Mouse (Mus musculus) midbrain, postnatal 0 days (tissue): ENCODE results near the gene Tmem223. TPM values are rescaled to one million over a fixed set of nuclear protein-coding genes. Genes with fewer than 3 reads are reported as not detected.

ENCODE experiments used
- ATAC-seq: fragments of 200-750 bp; cut with Nextera tagmentation; 2 replicates; pipeline ENCODE4 v1.8.0; 2017; ENCODE audit warnings: moderate number of reproducible peaks, mild to moderate bottlenecking, moderate TSS enrichment, moderate library complexity; ENCODE audit not compliant: low FRiP score
- DNase-seq: peaks from one replicate; pipeline ENCODE4 v3.0.0-alpha.2; 2015; ENCODE audit warnings: low spot score
- H3K27ac ChIP-seq: fragments of 300-500 bp; sonication (generic); 2 replicates; pipeline ENCODE4 v1.5.1; 2014; ENCODE audit warnings: low read depth, mild to moderate bottlenecking, low read length, mixed read lengths
- H3K27me3 ChIP-seq: fragments of 300-500 bp; sonication (generic); 2 replicates; pipeline ENCODE4 v1.6.1; 2014; ENCODE audit warnings: low read length, control low read depth, mixed read lengths; ENCODE audit not compliant: insufficient read depth
- H3K36me3 ChIP-seq: fragments of 300-500 bp; sonication (generic); 2 replicates; pipeline ENCODE4 v1.6.1; 2014; ENCODE audit warnings: low read length, control low read depth, mixed read lengths; ENCODE audit not compliant: insufficient read depth
- H3K4me1 ChIP-seq: fragments of 300-500 bp; sonication (generic); 2 replicates; pipeline ENCODE4 v1.6.1; 2014; ENCODE audit warnings: mild to moderate bottlenecking, control low read depth, antibody characterized with exemption, low read length, mixed read lengths; ENCODE audit not compliant: insufficient read depth
- H3K4me2 ChIP-seq: fragments of 300-500 bp; sonication (generic); 2 replicates; pipeline ENCODE4 v1.6.1; 2014; ENCODE audit warnings: low read depth, mild to moderate bottlenecking, low read length, mixed read lengths; ENCODE audit not compliant: poor library complexity, severe bottlenecking
- H3K4me3 ChIP-seq: fragments of 300-500 bp; sonication (generic); 2 replicates; pipeline ENCODE4 v1.5.1; 2014; ENCODE audit warnings: low read depth, mild to moderate bottlenecking, low read length, moderate library complexity
- H3K9ac ChIP-seq: fragments of 300-500 bp; sonication (generic); replicated peaks from 2 replicates; pipeline ENCODE4 v1.6.1; 2014; ENCODE audit warnings: mild to moderate bottlenecking, low read length, moderate library complexity, mixed read lengths; ENCODE audit not compliant: poor library complexity, severe bottlenecking
- H3K9me3 ChIP-seq: fragments of 300-500 bp; sonication (generic); 2 replicates; pipeline ENCODE4 v1.6.1; 2016; ENCODE audit warnings: low read length, control low read depth
- CTCF ChIP-seq: IDR thresholded peaks from 2 replicates; pipeline ENCODE4 v1.5.1; 2016; ENCODE audit warnings: antibody characterized with exemption, mild to moderate bottlenecking
- WGBS: fragments of 180-500 bp; shearing (Covaris S2); extraction: QIAGEN DNeasy Blood & Tissue Kit; methylation state at CpG from one replicate; pipeline ENCODE4 v1.1.7; 2014; 5-methylcytosine and 5-hydroxymethylcytosine counted together
- polyA plus RNA-seq: library from polyadenylated mRNA; unstranded; fragments of >200 nt; fragmentation: Nextera tagmentation; extraction: Ambion mirVana; gene quantifications from 2 replicates; pipeline ENCODE4 v1.2.1, GENCODE M21; 2015
- total RNA-seq: library from RNA; depleted of rRNA; stranded (reverse); fragments of >200 nt; gene quantifications from 2 replicates; pipeline ENCODE4 v1.2.3, GENCODE M21; 2014

The Tmem223 gene
- total and polyA plus RNA-seq, 2 experiments from 2014 or later, result 202 to 320 TPM

DNA sequence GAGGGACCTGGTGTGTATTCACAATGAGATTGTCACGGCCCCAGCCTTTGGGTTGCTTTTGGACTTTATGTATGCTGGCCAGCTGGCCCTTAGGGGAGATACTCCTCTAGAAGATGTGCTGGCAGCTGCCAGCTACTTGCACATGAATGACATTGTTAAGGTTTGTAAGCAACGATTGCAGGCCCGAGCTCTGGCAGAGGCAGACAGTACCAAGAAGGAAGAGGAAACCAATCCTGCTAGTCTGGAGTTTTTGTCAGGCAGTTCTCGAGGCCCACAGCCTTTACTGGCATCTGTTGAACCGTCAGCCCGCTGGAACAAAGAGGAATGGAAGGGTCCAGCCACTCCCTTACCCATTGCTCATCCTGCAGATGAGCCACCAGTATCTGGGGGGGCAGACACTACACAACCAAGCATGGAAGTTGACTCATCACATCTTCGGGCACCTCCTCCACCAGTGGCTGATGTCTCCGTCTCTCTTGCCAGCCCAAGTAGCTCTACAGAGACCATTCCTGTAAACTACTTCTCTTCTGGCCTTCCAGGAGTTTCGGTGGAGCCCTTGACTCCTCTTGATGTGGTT is 32.5 kb downstream of the Tmem223 start:
- DNase-seq (no peak), ATAC-seq (no peak)
- H3K9ac ChIP-seq, result peak overlapping the region; percentile 51; the same call in 1 of the 2 replicates
- peaks cover 5% of the 10 kb centered on the region; the same call in 1 of the 2 replicates for H3K4me1 ChIP-seq
- H3K36me3 ChIP-seq, result peaks cover 14% of the 10 kb centered on the region
- H3K9me3 ChIP-seq, result no peaks in the 10 kb centered on the region
- H3K27ac ChIP-seq, result peak overlapping the region; percentile 91
- WGBS, result 79% methylated on average over 9 of the region's 9 CpGs
- peak overlapping the region; percentile 49 for H3K4me3 ChIP-seq
- TF ChIP-seq CTCF, result no peak
- H3K27me3 ChIP-seq, result no peaks in the 10 kb centered on the region
- H3K4me2 ChIP-seq, result peak overlapping the region; percentile 47

DNA sequence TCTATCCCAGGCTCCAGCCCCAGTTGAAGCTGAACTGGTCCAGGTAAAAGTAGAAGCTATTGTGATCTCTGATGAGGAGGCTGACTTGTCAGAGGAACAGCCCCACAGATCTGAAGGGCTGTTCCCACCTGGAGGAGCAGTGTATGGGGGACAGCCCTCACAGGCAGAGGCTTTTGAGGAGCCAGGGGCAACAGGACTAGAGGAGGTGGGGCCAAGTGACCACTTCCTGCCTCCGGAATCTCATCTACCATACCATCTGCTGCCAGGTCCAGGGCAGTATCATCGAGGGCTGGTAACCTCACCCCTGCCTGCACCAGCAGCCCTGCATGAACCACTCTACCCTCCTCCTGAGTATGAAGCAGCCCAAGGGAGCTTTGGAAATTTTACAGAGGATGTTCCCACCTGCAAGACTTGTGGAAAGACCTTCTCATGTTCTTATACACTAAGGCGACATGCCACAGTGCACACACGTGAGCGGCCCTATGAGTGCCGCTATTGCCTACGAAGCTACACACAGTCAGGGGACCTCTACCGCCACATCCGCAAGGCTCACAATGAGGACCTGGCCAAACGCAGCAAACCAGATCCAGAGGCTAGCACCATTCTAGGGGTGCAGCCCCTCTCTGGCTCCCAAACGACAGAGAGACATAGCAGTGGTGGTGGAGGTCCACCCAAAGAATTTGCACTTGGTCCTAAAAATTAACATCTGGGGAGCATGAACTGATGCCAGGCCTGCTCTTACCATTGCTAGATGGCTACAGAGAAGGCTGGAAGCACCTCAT is 33.3 kb downstream of the Tmem223 start:
- H3K27ac ChIP-seq, result no peak overlapping the region
- peaks cover 14% of the 10 kb centered on the region for H3K36me3 ChIP-seq
- no peaks in the 10 kb centered on the region for H3K9me3 ChIP-seq
- no peaks in the 10 kb centered on the region for H3K27me3 ChIP-seq
- TF ChIP-seq CTCF, result no peak
- ATAC-seq (no peak), DNase-seq (no peak)
- H3K4me2 ChIP-seq, result no peak overlapping the region
- no peak overlapping the region for H3K9ac ChIP-seq
- H3K4me1 ChIP-seq, result peaks cover 5% of the 10 kb centered on the region; the same call in 1 of the 2 replicates
- H3K4me3 ChIP-seq, result no peak overlapping the region
- WGBS, result 94% methylated on average over 11 of the region's 11 CpGs

DNA sequence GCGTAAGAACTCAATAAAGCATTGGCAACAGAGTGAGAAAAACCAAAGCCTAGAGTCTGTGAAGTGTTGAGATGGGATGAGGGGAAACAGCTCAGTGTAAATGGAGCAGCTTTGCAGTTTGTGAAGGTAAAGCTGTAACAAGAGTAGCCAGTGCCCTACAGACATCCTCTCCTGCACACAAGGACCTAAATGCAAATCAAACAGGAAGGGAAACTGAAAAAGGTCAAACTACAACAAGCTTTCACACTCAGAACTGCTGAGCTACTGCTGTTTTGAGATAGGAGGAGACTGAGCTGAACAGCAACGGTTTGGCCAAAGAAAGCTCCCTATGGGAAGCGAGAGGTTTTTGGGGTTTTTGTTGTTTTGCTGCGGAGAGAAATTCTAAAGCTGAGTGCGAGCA is 36.0 kb downstream of the Tmem223 start:
- Histone ChIP-seq H3K4me3 (no peak overlapping the region), H3K36me3 (peaks cover 28% of the 10 kb centered on the region), H3K27me3 (no peaks in the 10 kb centered on the region), H3K9me3 (no peaks in the 10 kb centered on the region), H3K9ac (no peak overlapping the region), H3K4me2 (no peak overlapping the region), H3K4me1 (peaks cover 5% of the 10 kb centered on the region; the same call in 1 of the 2 replicates), H3K27ac (no peak overlapping the region)
- no peak for ATAC-seq
- WGBS, result 92% methylated on average over 5 of the region's 5 CpGs
- TF ChIP-seq CTCF, result no peak
- DNase-seq, result no peak

DNA sequence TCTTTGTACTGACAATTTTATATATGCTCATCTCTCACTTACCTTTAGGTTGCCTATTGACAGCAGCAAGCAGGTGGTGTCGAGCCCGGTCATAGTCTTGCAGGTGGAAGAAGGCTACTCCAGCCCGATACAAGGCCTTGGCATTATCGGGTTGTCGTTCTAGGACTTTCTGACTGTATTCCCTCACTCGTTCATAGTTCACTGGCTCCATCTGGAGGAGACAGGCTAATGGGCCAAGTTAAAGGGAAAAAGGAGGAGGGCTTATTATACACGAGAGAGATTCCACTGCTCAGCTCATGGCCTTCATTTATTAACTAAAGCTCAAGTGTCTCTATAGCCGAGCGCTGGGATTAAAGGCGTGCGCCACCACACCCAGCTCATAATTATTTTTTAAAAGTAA is 45.0 kb downstream of the Tmem223 start:
- Histone ChIP-seq H3K27me3 (no peaks in the 10 kb centered on the region), H3K9me3 (no peaks in the 10 kb centered on the region), H3K4me2 (no peak overlapping the region; the same call in 1 of the 2 replicates), H3K4me1 (peaks cover 10% of the 10 kb centered on the region), H3K27ac (no peak overlapping the region), H3K36me3 (peaks cover 11% of the 10 kb centered on the region), H3K9ac (0 out of 2 replicates have a peak overlapping the region, but pooled peaks have one; percentile 13), H3K4me3 (no peak overlapping the region)
- 68% methylated on average over 11 of the region's 11 CpGs for WGBS
- TF ChIP-seq CTCF, result peak; percentile 61
- no peak for ATAC-seq
- peak; percentile 50 for DNase-seq

DNA sequence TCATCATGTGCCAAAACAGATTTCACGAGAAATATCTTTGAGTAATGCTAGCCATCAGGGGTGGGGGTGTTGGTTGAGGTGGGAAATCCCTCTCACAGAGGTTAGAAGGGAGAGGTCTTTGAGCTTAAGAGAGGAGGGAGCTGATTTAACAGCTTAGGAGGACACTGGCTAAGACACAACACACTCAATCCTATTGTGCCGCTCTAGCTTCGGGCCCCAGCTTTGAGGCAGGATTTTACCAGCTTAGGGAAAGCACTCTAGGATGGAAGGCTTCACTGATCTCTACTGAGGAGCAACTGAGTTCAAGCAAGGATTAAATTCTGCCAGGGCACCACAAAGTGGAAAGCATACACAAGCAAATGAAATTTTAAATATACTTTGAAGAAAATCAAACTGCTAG is 46.2 kb downstream of the Tmem223 start:
- H3K27ac ChIP-seq, result no peak overlapping the region
- H3K4me3 ChIP-seq, result peak overlapping the region; percentile 12; the same call in 1 of the 2 replicates
- H3K4me2 ChIP-seq, result peak overlapping the region; percentile 5; the same call in 1 of the 2 replicates
- H3K4me1 ChIP-seq, result peaks cover 14% of the 10 kb centered on the region
- TF ChIP-seq CTCF, result no peak
- 34% methylated on average over 3 of the region's 3 CpGs for WGBS
- DNase-seq, result no peak
- H3K27me3 ChIP-seq, result no peaks in the 10 kb centered on the region
- peaks cover 6% of the 10 kb centered on the region for H3K36me3 ChIP-seq
- ATAC-seq, result no peak
- H3K9me3 ChIP-seq, result no peaks in the 10 kb centered on the region
- 0 out of 2 replicates have a peak overlapping the region, but pooled peaks have one; percentile 24 for H3K9ac ChIP-seq

DNA sequence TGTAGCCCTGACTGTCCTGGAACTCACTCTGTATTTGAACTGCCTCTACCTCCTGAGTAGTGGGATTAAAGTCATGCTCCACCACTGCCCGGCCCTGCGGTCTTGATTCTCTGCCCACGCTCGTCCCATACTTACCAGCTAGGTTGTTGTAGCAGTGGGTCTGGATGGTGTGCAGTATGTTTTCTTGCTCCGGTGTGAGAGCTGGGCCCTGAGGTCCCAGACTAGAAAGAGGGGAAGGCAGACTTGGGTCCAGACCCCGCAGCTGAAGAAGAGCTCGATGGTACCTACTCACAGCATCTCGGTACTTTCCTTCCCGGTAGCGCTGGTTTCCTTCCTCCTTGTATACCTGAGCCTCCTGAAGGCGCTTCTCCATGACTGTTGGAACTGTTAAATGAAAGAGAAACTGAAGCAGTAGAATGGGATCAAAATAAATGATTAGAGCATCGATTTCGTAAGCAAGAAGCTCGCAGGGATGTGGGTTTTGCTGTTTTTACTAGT is 47.6 kb downstream of the Tmem223 start:
- peak overlapping the region; percentile 58 for H3K9ac ChIP-seq
- H3K4me1 ChIP-seq, result peaks cover 21% of the 10 kb centered on the region
- ATAC-seq (no peak), DNase-seq (no peak)
- peak overlapping the region; percentile 97 for H3K4me3 ChIP-seq
- peak overlapping the region; percentile 84 for H3K4me2 ChIP-seq
- TF ChIP-seq CTCF, result no peak
- peaks cover 7% of the 10 kb centered on the region for H3K36me3 ChIP-seq
- 24% methylated on average over 14 of the region's 14 CpGs for WGBS
- H3K9me3 ChIP-seq, result no peaks in the 10 kb centered on the region
- peak overlapping the region; percentile 77 for H3K27ac ChIP-seq
- H3K27me3 ChIP-seq, result no peaks in the 10 kb centered on the region
